Mouse (Mus musculus): ENCODE data around the gene Abcg4. TPM values are rescaled to one million over a fixed set of nuclear protein-coding genes. Genes with fewer than 3 reads are reported as not detected.
A peak's percentile ranks its signal among the peaks of the same experiment; 100 is the strongest.

The Abcg4 gene
- total RNA-seq, 4 experiments from 2014 or later, result 69.2 to 77.6 (median 71.1) TPM

GRCm38 (mm10) chr9:44286256-44286850, 2.1 kb downstream of the Abcg4 start:
- DNase-seq (ENCODE audit: low spot score in 2 of 2), result no peak

DNA sequence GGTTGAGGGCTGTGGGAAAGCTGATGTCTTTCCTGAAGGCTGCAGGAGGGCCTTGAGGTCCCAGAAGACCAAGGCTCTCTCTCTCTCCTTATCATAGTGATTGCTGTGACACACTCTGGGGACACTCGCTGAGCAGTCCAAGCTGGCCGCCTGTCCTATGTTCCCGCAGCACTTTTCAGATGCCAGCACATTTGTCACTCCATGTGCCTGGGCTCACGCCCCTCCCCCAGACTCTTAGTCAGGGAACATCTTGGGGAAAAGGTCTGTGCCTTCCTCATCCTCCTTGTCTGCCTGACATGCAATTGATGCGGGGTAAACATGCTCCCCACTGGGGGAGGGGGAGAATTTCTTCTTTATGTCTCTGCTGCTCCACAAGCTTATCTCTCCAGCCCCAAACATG, 5.2 kb downstream of the Abcg4 start:
- no peak for DNase-seq (ENCODE audit: low spot score in 2 of 2)

DNA sequence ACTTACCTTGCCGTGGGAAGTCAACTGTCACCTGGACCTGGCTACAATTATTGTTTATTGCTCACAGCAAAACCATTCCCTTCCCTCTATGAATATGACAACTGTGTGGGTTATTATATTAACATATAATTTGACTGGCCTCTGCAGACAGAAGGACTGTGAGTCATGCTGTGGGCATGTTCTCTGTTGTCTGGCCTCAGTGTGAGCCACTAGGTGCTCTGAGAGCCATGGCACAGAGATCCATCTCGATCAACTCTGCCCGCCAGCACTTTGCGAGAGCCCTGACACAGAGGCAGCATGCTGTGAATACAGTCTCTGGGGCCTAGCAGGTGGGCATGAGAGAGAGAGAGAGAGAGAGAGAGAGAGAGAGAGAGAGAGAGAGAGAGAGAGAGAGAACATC, 18.4 kb downstream of the Abcg4 start:
- DNase-seq (ENCODE audit: low spot score in 2 of 2), result no peak

GRCm38 (mm10) chr9:44269077-44269476, 19.3 kb downstream of the Abcg4 start:
- DNase-seq (ENCODE audit: low spot score in 2 of 2), result no peak

DNA sequence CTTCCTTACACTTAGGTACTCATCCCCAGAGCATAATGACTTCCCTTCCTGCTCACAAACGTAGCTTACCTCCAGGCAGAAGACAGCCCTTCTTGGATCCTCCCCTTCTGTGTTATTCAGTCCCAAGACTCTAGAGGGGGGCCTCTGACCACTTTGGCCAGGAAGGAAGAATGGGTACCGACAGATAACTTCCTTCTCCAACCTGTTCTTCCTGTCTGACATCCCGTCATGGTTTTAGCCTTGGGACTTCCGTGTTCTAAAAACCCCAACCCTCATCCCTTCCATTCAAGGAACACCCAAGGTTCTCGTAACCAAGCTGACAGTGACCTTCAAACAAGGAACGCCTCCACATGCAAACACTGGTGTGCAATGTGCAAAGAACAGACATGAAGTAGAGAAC, 20.0 kb downstream of the Abcg4 start, which contains the start of gene Nlrx1:
TSS of gene Nlrx1 (minus strand) at position 168 of the 400 bp plus-strand sequence.
- DNase-seq (ENCODE audit: low spot score in 2 of 2), result no peak

DNA sequence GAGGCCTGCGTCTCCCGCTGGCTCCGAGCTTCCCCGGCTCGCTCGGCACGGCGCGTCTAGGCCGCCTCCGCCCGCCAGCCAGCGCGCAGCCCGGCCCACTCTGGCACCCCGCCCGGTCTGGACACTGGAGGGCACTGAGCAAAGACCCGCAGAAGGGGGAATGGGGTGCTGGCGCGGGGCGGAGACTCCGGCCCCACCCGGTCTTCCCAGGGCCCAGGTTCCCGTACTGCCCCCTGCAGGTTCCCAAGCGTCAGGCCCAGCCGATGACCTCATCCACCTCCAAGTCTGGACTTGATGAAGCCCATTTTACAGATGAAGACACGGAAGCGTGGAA, 20.4 kb downstream of the Abcg4 start:
- DNase-seq (ENCODE audit: low spot score in 2 of 2), result peak; percentile 72 to 76

GRCm38 (mm10) chr9:44267319-44268026, 20.9 kb downstream of the Abcg4 start:
- DNase-seq (ENCODE audit: low spot score in 2 of 2), result no peak

DNA sequence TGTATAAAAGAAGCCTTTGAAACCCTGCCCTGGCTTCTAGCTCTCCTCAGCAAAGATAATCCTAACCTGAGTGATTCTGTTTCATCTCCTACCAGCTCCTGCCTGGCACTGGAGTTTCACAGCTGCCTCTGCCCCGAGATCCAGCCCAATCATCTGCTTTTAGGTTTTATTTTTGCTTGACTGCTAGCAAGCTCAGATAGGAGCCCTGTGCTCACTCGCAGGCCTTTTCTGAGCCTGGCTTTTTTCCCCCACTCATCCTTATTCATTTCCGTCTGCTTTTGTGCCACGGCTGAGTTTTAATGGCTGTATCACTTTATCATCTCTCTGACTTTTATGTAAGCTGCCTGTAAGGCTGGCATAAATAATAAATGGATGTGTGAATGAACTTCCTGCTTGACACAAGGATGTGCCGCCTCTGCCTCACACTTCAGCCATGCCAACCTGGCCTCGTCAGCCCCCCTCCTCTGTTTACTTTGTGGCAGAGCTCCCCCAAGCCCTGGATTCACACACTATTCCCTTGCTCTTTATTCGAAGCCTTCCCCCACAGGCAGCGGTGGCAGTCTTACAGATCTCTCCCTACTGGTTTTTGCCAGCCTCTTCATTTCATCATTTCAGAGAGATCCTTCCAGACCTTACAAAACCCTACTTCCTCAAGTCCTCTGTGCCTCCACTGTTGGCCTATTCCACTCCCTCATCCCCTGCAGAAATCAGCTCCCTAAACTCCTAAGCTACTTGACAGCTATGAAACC, 21.8 kb downstream of the Abcg4 start:
- DNase-seq (ENCODE audit: low spot score in 2 of 2), result peak; percentile 42 to 54

DNA sequence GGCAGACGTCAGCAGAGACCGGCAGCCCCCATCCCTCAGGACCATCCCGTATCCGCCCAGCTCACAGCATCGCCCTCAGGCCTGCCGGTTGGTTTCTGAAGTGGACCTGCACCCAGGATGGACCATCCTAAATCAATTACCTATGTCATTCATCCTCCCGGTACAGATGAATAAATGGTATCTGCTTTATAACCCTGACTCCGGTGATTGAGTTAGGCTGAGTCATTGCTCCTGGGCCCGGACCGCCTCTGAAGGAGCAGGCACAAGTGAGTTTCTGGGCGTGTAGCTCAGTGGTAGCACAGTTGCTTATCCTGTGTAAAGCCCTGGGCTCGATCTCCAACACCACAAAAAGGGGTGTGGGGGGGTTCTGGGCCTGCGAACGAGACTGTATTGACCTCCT, 27.0 kb downstream of the Abcg4 start:
- no peak for DNase-seq (ENCODE audit: low spot score in 2 of 2)

- no peak for DNase-seq (ENCODE audit: low spot score in 2 of 2)
Observed at GRCm38 (mm10) chr9:44259014-44259413, 29.4 kb downstream of the Abcg4 start.

GRCm38 (mm10) chr9:44256213-44256612, 32.2 kb downstream of the Abcg4 start:
- DNase-seq (ENCODE audit: low spot score in 2 of 2), result no peak

- no peak for DNase-seq (ENCODE audit: low spot score in 2 of 2)
Observed at GRCm38 (mm10) chr9:44255136-44255521, 33.3 kb downstream of the Abcg4 start.

DNA sequence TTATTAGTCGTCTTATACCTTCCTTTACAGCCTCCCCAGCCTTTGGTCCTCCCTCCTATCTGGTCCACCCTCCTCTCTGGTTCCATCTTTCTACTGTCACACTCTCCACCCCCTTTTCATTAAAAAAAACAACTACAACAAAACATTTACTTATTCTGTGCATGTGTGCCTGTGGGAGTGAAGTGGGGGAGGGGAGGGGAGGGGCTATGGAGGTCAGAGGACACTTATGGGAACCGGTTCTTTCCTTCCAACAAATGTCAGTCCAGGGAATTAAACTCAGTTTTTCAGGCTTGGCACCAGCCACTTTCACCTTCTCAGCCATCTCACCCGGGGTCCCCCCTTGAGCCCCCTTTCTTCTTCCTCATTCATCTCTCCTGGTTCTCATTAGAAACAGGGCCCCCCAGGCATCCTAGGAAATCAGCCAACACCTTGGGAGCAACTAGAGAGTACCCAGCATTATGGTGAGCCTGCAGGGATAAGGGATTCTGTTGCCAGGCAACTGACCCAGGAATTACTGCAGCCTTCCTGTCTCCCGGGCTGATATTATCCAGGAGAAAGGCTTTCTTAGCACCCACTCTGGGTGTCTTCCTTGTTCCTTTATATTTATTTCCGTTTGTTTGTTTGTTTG, 33.8 kb downstream of the Abcg4 start:
- no peak for DNase-seq (ENCODE audit: low spot score in 2 of 2)

GRCm38 (mm10) chr9:44253441-44253840, 35.0 kb downstream of the Abcg4 start:
- DNase-seq (ENCODE audit: low spot score in 2 of 2), result no peak

DNA sequence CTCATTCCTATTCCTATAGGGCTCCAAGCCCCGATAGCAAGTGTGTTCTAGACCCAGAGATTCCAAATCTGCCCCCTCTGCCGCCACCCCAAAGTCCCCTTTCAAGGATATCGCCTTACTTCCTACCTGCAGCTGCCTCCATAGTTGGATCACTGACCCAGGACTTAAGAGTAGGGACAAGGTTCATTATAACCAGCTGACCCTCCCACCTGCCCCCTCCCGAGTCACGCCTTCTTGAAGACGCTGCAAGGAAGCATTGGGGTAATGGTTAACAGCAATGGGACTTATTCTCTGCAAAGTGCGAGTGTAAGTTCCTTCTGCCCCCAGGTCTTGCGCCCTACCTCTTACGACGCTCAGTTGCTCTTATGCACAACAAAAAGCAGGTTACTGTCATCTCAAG, 37.1 kb downstream of the Abcg4 start, which contains the start of gene Pdzd3:
TSS of gene Pdzd3 (minus strand) at position 158 of the 400 bp plus-strand sequence.
- no peak for DNase-seq (ENCODE audit: low spot score in 2 of 2)

- no peak for DNase-seq (ENCODE audit: low spot score in 2 of 2)
Observed at GRCm38 (mm10) chr9:44250445-44250844, 38.0 kb downstream of the Abcg4 start.

- DNase-seq (ENCODE audit: low spot score in 2 of 2), result peak; percentile 63 to 69
Observed at GRCm38 (mm10) chr9:44249181-44250146, 39.0 kb downstream of the Abcg4 start.

DNA sequence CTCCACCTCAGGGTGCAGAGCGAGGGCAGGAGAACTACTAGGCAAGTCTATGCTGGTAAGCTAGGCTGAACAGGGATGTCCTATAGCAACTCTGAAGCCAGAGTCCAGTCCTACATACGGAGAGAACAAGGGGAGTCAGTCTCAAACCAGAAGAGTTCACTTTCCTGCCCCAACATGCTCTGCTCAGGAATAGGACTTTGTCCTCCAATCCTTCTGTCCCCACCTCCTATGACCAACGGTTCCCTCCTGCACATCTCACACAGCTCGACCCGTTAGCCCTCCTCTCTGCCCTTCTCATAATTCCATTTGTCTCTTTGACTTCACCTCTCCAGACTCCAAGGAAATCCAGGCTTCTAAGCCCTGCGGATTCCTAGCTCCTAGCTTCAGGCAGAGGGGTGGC, 40.5 kb downstream of the Abcg4 start:
- DNase-seq (ENCODE audit: low spot score in 2 of 2), result no peak

DNA sequence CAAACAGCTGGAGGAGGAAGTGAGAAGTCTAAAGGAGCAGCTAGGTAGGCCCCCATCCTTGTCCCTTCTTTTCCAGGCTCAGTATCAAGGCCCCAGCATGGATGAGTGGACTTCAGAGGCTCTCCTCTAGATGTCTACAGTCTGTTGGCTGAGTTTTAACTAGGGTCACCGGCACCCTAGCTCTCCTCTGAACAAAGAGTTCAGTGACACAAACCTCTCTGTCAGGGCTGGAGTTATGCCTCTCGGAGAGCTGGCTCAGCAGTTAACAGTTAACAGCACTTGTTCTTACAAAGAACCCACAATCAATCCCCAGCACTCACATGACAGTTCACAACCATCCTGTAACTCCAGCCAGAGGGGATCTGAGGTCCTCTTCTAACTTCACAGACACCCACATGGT, 44.8 kb downstream of the Abcg4 start:
- no peak for DNase-seq (ENCODE audit: low spot score in 2 of 2)

DNA sequence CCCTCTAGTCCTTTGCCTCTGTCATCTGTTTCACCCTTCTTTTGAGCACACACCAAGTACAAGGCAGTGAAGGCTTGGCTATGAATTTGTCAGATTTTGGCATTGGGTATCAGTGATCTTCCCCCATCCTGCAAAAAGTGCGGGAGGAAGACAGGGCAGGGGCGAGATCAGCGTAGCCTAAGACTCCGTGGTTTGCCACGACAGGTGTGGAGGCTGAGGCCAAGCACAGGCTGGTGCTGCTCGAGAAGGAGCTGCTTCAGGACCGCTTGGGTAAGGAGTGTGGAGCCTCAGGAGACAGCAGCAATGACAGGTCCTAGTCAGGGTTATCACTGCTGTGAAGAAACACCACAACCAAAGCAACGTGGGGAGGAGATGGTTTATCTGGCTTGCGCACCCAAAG, 47.0 kb downstream of the Abcg4 start:
- no peak for DNase-seq (ENCODE audit: low spot score in 2 of 2)

DNA sequence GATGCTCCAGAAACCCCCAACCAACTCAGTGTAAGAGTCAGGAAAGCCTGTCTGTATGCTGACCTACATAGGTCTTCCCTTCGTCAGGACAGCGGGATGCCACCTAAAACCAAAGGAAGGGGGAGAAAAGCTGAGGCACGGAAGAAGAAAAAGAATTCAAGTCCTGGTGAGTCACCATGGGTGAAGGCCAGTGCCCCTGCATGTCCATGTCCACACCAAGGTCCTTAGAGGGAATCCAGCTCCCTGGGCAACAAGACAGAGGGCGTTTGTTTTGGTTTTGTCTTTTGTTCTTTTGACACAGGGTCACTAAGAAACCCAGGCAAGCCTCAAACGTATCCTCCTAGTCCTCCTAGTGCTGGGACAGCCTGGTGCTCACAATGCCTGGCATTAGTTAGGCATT, 47.5 kb downstream of the Abcg4 start:
- no peak for DNase-seq (ENCODE audit: low spot score in 2 of 2)
